Mouse (Mus musculus): ENCODE results near the gene Vstm2l. TPM values are rescaled to one million over a fixed set of nuclear protein-coding genes. Genes with fewer than 3 reads are reported as not detected.

Vstm2l gene
- total RNA-seq, 2 experiments from 2014 or later = 189 to 190 TPM

DNA sequence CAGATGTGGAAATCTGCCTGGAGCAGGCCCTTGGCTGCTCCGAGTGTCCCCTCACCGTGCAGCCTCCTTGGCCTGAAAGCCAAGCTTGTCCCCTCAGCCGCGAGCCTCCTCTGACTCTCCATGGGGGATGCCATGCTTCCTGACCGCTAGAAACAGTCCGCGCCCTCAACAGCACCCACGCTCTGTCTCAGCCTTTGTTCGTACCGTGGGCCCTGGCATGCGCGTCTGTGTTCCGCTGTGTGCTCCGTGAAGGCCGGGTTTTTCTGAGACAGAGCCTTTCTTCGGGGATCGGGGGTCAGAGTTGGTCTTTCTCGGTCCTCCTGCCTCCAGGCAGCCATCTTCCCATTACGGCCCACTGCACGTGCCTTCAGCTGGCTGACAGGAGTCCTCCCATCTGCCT is 12.9 kb downstream of the Vstm2l start:
- DNase-seq = no peak

DNA sequence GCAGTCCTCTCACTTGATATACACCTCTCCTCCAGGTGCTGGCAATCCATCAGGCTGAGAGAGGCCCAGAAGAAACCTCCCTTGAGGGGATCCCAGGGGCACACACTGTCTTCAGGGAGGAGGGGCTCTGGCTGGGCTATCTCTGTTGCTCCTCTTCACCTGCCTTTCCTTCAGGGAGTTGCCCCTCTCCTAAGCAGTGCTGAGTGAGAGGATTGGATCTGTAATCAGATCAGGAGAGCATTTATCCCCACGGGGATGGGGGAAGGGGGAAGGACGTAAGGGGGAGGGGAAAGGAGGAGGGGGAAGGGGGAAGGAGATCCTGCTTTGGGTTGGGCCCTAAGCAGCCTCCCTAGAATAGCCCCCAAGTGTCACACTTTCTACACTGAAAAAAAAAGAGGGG is 13.4 kb downstream of the Vstm2l start:
- intact Hi-C loops (cut with DNase I) = no loop called here
- DNase-seq = no peak

More for the DNA sequence above, 12.9 kb downstream of the Vstm2l start:
- intact Hi-C loops (cut with DNase I) = no loop called here

DNA sequence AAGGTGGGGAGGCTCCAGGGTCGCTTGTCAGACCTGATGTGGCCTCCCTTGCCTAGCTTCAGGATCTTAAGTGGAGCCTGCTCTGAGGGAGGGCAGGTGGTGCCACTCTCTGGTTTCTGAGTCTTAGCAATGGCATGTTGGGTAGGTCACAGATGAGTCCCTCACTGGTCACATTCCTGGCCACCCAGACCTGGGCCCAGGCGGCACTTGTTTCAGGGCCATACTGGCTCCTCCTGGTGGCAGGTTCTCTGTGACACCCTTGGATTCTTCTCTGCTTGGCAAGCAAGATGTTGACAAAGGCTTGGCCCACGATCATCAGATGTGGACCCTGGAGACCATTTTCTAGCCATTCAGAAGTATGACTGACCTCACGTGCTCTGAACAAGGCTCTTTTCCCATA is 18.2 kb downstream of the Vstm2l start:
- intact Hi-C loops (cut with DNase I) = no loop called here
- no peak for DNase-seq

DNA sequence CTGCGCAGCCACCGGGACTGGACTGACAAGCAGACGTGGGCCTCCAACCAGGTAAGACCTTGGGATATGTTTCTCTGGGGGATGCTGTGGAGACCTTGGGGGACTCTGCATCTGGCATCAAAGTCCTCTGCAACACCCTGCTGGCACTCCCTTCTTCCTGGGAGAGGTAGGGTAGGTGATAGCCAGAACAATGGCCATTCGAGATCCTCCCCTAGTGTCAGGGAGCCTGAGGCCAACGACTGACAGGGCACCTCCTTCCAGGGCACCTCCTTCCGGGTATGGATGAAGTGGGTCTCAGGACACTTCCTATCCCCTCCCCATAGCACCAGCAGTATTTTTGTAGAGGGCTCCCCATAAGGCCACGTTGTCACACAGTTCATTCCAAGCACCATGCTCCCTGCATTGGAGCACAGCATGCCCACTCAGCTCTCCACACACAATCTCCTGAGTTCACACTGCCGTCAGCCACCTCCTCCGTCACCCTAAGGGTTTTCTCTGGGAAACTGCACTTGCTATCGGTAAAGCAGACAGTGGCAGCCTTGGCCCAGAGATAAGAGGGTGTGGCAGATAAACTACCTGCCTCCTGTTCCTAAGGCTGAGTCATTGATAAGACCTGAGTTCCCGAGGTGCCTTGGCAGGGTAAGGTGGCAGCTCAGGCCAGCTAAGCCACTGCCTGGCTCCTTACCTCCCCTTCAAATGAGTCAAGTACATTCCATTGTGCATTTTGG is 21.2 kb downstream of the Vstm2l start:
- intact Hi-C loops (cut with DNase I) = no loop called here
- no peak for DNase-seq

DNA sequence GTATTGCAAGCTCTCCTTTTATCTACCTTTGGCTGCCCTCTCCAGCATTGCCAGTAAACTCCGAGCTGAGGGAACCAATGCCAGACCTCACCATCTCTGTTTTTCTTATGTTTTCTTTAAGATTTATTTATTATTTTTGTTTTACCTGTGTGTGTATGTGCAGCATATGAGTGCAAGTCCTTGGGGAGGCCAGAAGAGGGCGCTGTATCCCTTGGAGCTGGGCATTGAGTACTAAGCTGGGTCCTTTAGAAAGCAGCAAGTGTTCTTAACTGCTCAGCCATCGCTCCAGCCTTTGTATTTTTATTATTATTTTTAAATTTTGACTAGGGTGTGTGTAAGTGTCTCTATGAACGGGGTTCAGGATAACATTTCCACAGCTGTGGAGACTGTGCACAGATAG is 22.2 kb downstream of the Vstm2l start:
- DNase-seq = no peak
- intact Hi-C loops (cut with DNase I) = no loop called here

DNA sequence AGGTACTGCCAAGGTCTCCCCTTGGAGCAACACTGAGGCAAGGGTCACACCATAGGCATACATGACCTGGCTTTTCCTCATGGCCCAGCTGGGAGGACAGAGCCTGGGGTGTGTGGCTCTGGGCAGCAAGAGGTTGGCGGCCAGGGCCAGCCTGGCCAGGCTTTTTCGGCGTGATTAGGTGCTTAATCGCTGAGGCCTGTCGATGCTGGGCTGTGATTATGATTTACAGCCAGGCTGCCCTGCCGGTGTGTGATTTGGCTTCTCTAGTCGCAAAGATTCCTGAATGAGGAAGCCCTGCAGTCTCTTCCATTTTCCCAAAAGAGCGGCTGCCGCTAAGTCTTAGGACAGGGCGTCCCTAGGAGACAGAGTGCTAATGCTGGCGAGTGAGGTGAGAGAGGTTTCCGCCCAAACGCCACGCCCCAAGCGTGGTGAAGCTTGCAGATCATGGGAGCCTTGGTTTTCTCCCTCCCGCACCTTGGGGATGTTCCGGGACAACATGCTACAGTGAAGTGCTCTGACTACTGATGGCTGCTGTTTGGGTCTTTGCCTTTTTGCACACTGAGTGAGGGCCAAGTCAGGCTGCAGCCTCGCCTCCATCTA is 26.2 kb downstream of the Vstm2l start:
- DNase-seq = no peak
- intact Hi-C loops (cut with DNase I) = no loop called here

DNA sequence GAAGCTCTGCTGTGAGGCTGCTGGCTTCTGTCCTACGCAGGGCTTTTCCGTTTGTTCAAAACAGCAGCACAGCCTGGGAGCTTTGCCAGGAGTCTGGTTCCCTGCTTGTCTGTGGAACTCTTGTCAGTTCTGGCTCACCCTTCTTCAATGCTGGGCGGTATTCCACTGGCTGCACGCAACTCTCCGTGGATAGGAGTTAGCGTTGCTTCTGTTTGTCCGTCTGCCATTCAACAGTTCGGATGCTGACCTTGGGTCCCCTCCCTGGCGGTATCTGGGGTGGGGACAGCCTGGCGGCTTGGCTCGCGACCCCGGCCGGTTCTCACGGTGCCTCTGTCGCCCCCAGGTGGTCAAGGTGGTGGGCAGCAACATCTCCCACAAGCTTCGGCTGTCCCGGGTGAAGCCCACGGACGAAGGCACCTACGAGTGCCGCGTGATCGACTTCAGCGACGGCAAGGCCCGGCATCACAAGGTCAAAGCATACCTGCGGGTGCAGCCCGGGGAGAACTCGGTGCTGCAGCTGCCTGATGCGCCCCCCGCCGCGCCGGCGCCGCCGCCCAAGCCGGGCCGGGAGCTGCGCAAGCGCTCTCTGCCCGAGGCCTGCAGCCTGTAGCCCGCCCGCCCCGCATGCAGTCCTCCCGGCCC is 29.2 kb downstream of the Vstm2l start:
- intact Hi-C loops (cut with DNase I) = no loop called here
- peak; percentile 92 for DNase-seq

DNA sequence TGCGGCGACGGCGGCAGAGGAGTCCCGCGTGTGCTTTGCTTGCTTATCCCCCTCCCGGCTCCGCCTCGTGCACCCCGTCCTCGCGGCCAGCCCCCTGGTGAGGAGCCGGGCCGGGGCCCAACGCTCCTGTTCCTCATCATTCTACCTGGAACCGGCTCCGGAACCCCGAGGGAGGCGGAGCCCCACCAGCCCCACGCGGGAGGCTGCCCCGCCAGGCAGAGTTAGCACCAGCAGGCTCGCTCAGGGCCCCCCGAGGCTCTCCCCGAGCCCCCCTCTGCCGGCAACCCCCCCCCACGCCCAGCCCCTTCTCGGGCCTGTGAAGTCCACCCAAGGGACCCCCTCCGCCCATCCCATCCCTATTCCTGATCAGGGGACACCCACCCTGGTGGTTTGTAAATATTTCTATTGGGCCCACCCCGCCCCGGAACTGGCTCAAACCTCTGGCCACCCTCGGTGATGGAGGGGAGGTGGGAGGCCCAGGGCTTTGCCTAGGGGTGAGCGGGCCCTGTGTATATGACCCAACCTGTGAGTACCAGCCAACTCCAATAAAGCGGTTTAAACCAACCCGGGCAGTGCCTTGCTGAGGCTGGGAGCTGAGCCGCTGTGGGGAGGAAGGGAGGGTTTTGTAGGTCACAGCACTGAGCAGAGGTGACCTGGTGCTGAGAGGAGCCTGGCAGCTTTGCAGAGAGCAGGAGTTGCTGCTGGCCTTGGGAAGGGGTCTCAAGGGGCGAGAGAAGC is 29.9 kb downstream of the Vstm2l start:
- intact Hi-C loops (cut with DNase I) = no loop called here
- no peak for DNase-seq

DNA sequence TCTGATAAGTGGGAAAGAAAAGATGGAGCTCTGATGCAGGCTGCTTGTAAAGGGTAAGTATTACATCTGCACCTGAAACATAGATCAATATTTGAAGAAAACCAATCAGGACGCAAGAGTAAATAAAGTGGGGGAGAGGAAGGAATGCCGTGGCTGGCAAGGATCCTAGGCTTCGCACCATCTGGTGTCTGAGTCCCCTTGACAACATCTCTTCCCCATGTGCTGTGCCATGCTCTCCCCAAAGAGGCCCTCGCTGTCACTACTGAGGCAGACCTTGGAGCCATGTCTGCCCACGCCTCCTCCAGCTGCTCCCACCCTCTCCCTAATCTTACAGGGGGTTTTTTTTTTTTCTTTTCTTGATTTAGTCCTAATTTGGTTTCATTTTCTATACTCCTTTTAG is 39.5 kb downstream of the Vstm2l start:
- intact Hi-C loops (cut with DNase I) = no loop called here
- peak; percentile 61 for DNase-seq

DNA sequence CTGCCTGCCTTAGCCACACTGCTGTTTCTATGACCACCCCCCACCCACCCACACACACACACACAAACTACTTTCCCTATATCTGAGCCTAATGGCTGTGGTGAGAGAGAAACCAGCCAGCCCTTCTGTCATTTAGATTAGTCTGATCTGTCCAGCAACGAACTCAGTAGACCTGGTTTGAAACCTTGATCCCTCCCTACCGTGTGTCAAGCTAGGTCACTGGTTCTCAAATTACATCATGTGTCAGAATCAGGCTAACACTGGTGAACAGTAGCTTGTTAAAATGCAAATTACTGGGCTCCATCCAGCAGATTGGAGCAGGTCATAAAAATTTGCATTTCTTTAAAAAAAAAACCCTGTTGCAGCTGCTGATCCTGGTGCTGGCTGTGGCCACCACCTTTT is 43.3 kb downstream of the Vstm2l start:
- no peak for DNase-seq
- intact Hi-C loops (cut with DNase I) = no loop called here

DNA sequence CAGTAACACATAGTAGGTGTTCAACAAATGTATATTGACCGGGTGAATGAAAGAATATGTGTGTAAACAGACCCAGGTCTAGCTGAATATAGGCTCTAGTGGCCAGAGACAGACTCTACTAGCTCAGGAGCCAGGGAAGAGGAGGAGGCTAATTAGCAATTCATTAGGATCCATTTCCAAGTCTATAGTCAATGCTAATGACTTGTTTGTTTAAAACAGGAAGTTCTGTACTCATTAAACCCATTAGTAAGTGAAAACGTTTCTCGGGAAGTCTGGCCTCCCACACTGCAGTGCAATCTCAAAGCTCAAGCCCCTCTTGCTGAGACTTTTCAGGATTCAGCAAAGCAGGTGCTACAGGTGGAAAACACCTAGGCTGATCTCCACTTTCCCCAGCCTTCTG is 53.4 kb downstream of the Vstm2l start:
- no peak for DNase-seq
- intact Hi-C loops (cut with DNase I) = no loop called here

DNA sequence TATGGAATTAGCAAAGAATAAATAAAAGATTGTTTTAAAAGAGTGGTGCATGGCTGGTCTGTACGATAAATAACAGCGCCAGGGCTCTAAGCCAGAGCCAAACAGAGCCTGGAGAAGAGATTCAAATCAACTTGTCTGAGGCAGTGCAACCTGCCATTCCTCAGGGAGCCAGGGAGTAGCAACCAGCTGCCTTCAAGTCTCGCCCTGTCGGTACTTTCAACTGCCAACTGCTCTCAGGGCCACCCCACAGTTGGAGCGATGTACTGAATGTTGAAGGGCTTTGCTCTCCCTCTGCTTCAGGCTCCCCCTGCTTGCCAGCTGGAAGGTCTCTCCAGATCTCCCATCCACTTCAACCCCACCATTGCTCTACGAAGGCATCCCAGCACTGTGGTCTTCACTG is 55.7 kb downstream of the Vstm2l start:
- intact Hi-C loops (cut with DNase I) = no loop called here
- DNase-seq = peak; percentile 56

DNA sequence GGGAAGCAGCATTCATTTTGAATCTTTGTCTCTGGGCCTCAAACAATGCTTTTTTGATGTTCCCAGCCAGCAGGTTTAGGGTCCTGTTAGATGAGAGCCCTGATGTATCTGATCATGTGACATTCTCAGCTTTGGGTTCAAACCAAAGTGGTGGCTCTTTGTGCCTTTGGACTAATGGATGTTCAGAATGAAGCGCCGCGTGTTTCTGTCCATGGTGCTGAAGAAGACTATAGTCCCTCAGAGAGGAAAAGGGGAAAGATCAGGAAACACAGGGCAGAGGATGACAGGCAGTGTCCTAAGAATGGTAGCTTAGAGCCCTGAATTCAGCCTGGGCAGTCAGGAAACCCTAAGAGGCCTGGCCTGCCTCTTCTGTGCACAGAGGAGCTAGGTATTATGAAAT is 56.2 kb downstream of the Vstm2l start:
- intact Hi-C loops (cut with DNase I) = no loop called here
- no peak for DNase-seq

DNA sequence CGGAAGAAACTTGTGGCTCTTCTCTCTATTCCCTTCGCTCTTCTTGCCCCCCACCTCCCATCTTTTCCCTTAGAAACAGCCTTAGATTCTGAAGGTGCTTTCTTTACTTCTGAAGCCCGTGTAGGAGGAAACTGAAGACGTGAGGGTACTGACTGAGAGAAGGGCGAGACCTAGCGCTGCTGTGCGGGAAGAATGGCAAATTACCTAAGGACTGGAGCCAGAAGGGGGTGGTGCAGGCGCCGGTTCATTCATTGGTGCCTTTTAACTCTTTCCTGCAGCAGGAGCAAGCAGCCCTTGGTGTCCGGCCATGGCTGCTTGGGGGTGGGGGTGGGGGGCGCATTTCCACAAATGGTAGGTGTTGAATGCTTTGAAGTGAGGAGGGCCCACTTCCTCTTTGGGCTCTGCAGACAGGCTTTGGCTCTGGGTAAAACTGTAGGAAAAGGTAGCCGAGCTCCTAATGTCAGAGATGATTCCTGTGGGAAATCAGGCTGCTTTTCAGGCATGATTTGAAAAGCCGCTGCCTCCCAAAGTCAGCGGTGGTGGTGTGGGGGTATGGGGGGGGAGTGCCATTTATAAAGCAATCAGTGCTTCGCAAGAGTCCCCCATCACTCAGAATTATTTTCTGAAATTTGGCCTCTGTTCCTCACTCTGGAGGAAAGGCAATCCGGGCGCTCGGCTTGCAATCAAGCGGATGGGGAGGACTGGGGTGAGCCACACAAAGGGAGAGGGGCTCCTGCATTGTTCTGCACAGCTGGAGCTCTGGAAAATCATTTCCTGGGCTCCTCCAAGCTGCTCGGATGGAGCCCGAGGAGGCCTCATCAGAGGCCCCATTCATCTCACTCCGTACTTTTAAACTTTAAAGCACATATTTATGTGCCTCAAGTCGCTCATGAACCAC is 60.4 kb downstream of the Vstm2l start:
- intact Hi-C loops (cut with DNase I) = no loop called here

DNA sequence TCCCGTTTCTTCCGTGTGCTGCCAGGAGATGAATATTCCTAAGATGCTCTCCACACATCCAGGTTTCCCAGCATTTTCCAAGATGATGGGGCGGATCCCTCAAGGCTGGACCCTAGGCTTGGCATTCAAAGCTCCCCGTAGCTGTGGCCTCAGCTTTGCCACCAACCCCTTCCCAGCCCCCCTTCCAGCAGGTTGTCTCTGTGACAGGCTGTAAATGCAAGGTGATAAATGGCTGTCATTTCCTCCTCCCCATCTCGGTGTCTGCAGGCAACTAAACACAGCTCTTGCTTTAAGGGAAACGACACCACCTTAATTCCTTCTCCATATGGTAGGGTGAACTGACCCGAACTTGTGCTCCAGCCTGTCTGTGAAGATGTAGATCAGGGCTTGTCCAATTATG is 61.1 kb downstream of the Vstm2l start:
- DNase-seq = no peak
- intact Hi-C loops (cut with DNase I) = no loop called here

More for the DNA sequence above, 60.4 kb downstream of the Vstm2l start:
- no peak for DNase-seq

DNA sequence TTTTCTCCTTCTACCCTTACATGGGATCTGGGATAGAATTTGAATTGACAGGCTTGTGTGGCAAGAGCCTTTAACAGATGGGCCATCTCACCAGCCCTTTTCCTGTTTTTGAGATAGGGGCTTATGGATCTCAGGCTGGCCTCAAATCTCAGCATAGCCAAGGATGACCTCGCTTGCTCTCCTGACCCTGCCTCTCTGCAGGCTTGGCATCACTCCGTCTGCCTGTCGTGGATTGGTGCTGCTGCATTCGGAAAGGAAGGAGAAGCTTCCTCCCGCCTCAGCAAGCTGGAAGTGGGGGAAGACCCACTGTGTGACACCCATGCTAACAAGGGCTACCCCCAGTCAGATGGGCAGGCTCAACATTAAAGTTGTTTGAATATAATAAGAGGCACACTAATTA is 64.8 kb downstream of the Vstm2l start:
- intact Hi-C loops (cut with DNase I) = no loop called here

DNA sequence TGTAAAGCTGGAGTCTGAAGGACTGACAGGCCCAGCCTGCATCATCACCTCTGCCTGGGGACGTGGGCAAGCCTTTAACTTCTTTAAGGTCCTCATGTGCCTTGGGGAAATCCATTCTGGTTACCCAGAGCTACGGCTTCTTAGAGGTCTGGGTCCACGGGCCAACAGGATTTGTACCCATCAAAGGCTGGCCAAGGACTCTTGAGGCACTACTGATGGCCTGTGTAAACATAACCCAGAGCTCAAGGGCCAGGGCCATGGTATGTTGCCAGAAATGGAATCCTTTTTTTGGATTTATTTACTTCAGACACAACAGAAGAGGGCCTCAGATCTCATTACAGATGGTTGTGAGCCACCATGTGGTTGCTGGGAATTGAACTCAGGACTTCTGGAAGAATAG is 68.3 kb downstream of the Vstm2l start:
- no peak for DNase-seq
- intact Hi-C loops (cut with DNase I) = no loop called here

More for the DNA sequence above, 64.8 kb downstream of the Vstm2l start:
- DNase-seq = no peak

DNA sequence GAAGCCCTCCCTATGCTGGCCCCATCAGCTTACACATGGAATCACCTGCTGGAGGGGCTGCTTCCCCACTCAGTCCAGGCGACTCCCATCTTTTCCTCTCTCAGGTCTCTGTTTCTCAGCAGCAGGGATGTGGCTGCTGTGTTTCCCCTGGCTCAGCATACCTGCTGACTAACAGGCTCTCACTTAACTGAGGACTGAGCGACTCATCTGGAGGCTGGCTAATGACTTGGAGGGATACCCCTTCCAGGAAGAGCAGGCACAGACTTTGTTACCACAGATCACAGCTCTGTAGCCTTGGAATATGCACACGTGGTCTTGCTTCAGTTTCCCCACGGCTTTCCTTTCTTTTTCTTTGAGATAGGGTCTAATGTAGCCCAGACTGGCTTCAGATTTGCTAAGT is 68.8 kb downstream of the Vstm2l start:
- no peak for DNase-seq
- intact Hi-C loops (cut with DNase I) = no loop called here

DNA sequence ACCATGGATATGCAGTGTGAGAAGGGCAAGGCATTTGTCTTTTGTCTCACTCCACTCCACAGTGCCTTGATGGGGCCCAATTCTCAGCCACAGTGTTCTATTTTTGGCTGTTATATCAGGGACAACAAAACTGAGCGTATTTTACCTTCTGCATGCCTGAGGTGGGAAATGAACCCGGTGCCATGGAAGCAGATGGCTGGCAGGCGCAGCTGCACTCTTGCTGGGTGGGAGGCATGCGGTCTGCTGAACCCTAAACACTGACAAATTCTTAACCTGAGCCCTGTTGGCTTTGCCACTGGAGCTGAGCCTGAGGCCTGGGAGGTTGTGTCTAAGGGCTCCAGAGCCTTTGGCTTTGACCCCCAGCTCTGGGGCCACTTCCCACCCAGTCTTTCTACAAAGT is 71.2 kb downstream of the Vstm2l start:
- DNase-seq = peak; percentile 18
- intact Hi-C loops (cut with DNase I) = no loop called here

DNA sequence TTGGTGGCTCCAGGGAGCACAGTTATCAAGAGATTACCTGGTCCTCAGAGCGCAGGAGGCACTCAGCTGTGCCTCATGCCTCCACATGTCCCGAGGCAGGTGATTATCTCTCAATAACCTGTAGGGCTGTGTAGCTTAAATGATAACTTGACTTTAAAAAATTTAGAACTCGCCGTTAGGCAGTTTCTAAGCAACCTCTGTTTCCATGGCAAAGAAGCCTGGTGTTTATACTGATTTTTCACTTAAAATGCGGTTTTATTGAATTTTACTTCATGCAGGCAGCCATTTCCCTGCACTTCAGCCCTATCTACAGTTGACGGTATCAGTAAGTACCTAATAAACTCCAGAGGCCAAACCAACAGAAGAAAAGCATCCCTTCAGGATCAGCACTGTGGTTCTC is 71.8 kb downstream of the Vstm2l start:
- no peak for DNase-seq
- intact Hi-C loops (cut with DNase I) = no loop called here
